Mouse (Mus musculus): ENCODE measurements around the gene Ccdc97.

Gene Ccdc97

GRCm38 (mm10) chr7:25688810-25689586, 29.9 kb downstream of the Ccdc97 start:
- DNase-seq (ENCODE audit: low read depth), result peak; percentile 80

GRCm38 (mm10) chr7:25687811-25688401, 31.0 kb downstream of the Ccdc97 start:
- DNase-seq (ENCODE audit: low read depth), result no peak

- DNase-seq (ENCODE audit: low read depth), result peak; percentile 65
Observed at GRCm38 (mm10) chr7:25686680-25687531, 32.0 kb downstream of the Ccdc97 start, which contains the start of gene Tgfb1. Gene Tgfb1, plus strand, starts transcription at chr7:25687002.

GRCm38 (mm10) chr7:25685926-25686470, 32.9 kb downstream of the Ccdc97 start:
- DNase-seq (ENCODE audit: low read depth), result no peak

GRCm38 (mm10) chr7:25684659-25685058, 34.2 kb downstream of the Ccdc97 start:
- no peak for DNase-seq (ENCODE audit: low read depth)

GRCm38 (mm10) chr7:25683474-25684180, 35.3 kb downstream of the Ccdc97 start:
- DNase-seq (ENCODE audit: low read depth), result peak; percentile 70

- DNase-seq (ENCODE audit: low read depth), result no peak
Observed at GRCm38 (mm10) chr7:25681341-25682231, 37.3 kb downstream of the Ccdc97 start.

GRCm38 (mm10) chr7:25680514-25681258, 38.2 kb downstream of the Ccdc97 start, which contains the start of gene B9d2:
Gene B9d2, plus strand, starts transcription at chr7:25680780.
- DNase-seq (ENCODE audit: low read depth), result peak; percentile 98

- DNase-seq (ENCODE audit: low read depth), result no peak
Observed at GRCm38 (mm10) chr7:25679971-25680370, 38.9 kb downstream of the Ccdc97 start.

GRCm38 (mm10) chr7:25677013-25677412, 41.9 kb downstream of the Ccdc97 start:
- DNase-seq (ENCODE audit: low read depth), result no peak

GRCm38 (mm10) chr7:25676085-25676781, 42.7 kb downstream of the Ccdc97 start:
- no peak for DNase-seq (ENCODE audit: low read depth)

- no peak for DNase-seq (ENCODE audit: low read depth)
Observed at GRCm38 (mm10) chr7:25675405-25675804, 43.5 kb downstream of the Ccdc97 start.

- DNase-seq (ENCODE audit: low read depth), result no peak
Observed at GRCm38 (mm10) chr7:25674719-25675300, 44.1 kb downstream of the Ccdc97 start, which contains the start of gene Tmem91. Gene Tmem91, minus strand, starts transcription at chr7:25675166.

GRCm38 (mm10) chr7:25674297-25674696, 44.6 kb downstream of the Ccdc97 start:
- DNase-seq (ENCODE audit: low read depth), result no peak

GRCm38 (mm10) chr7:25672442-25672841, 46.4 kb downstream of the Ccdc97 start:
- DNase-seq (ENCODE audit: low read depth), result no peak

- DNase-seq (ENCODE audit: low read depth), result no peak
Observed at GRCm38 (mm10) chr7:25671686-25672085, 47.2 kb downstream of the Ccdc97 start.

GRCm38 (mm10) chr7:25670096-25670495, 48.8 kb downstream of the Ccdc97 start:
- no peak for DNase-seq (ENCODE audit: low read depth)

GRCm38 (mm10) chr7:25669631-25670030, 49.3 kb downstream of the Ccdc97 start:
- DNase-seq (ENCODE audit: low read depth), result no peak

- DNase-seq (ENCODE audit: low read depth), result no peak
Observed at GRCm38 (mm10) chr7:25669158-25669557, 49.7 kb downstream of the Ccdc97 start.

All from c-Kit-positive CD71-negative TER-119-negative erythroid progenitor cells, embryonic 14.5 days (primary cell).